Mouse (Mus musculus): ENCODE measurements around the gene Git1.

GRCm38 (mm10) chr11:77451670-77452069 lies 41.7 kb upstream of the Git1 start:
- TF ChIP-seq CTCF (IDR thresholded peaks at IDR 0.05; ENCODE audit: control insufficient read depth, insufficient read depth, insufficient replicate concordance, low read depth, low read length) (no peak), POLR2A (IDR thresholded peaks at IDR 0.05; ENCODE audit: control insufficient read depth, low read depth, low read length) (no peak)
